Mouse (Mus musculus): Measurements from ENCODE around the gene Myo19.

GRCm38 (mm10) chr11:84943948-84944347 lies 64.0 kb downstream of the Myo19 start:
- TF ChIP-seq CTCF (conservative IDR thresholded peaks at IDR 0.05; ENCODE audit: low read length) (no peak), POU5F1 (IDR thresholded peaks at IDR 0.05; ENCODE audit: borderline replicate concordance, low read length) (no peak)

All from E14TG2a.4 (cell line).